Mouse (Mus musculus): ENCODE data around the gene Zbed5. TPM values are rescaled to one million over a fixed set of nuclear protein-coding genes. Genes with fewer than 3 reads are reported as not detected.

The Zbed5 gene
- total RNA-seq, 2 experiments from 2014 or later = 2.9 to 3.1 TPM

GRCm38 (mm10) chr5:129952143-129952542, 56.6 kb downstream of the Zbed5 start:
- no peak for DNase-seq (ENCODE audit: low spot score in 2 of 2)

Other genes with a start within 250 kb of the Zbed5 start
- 1 to 10 TPM; 5.9 to 6.0 TPM for gene Zfp11, start 225.6 kb upstream of the Zbed5 start, total RNA-seq (2021)
- gene Sept14, start 187.2 kb upstream of the Zbed5 start, total RNA-seq (2021) = not detected
- 100 to 1,000 TPM in 1 of 2 experiments, 10 to 100 TPM in 1; 95.6 to 111 TPM for gene Mrps17, start 180.2 kb upstream of the Zbed5 start, total RNA-seq (2021)
- 100 to 1,000 TPM; 142 to 143 TPM for gene Nipsnap2, start 170.7 kb upstream of the Zbed5 start, total RNA-seq (2021)
- gene Psph, start 108.3 kb upstream of the Zbed5 start, total RNA-seq (2021) = 10 to 100 TPM; 24.4 to 25.9 TPM
- 10 to 100 TPM; 55.9 to 57.4 TPM for gene Sumf2, start 48.7 kb upstream of the Zbed5 start, total RNA-seq (2021)
- gene Chchd2, start 8.3 kb upstream of the Zbed5 start, total RNA-seq (2021) = 100 to 1,000 TPM; 579 to 625 TPM
- 1 to 10 TPM; 3.7 to 4.2 TPM for gene Phkg1, start 2.8 kb downstream of the Zbed5 start, total RNA-seq (2021)
- gene Nupr1l, start 12.8 kb downstream of the Zbed5 start, total RNA-seq (2021) = 1 to 10 TPM; 4.8 to 5.5 TPM
- 10 to 100 TPM; 28.0 to 31.6 TPM for gene Vkorc1l1, start 46.2 kb downstream of the Zbed5 start, total RNA-seq (2021)
- 10 to 100 TPM; 61.0 to 61.5 TPM for gene Gusb, start 107.3 kb downstream of the Zbed5 start, total RNA-seq (2021)
- 100 to 1,000 TPM; 149 to 165 TPM for gene Asl, start 133.5 kb downstream of the Zbed5 start, total RNA-seq (2021)
- gene Crcp, start 133.6 kb downstream of the Zbed5 start, total RNA-seq (2021) = 10 to 100 TPM; 38.9 to 41.3 TPM
- gene Tpst1, start 177.6 kb downstream of the Zbed5 start, total RNA-seq (2021) = 10 to 100 TPM; 41.7 to 43.8 TPM
- 1 to 10 TPM; 7.8 to 9.4 TPM for gene Kctd7, start 249.1 kb downstream of the Zbed5 start, total RNA-seq (2021)

Measured in adrenal gland, postnatal 4 days (tissue).